Mouse (Mus musculus): Measurements from ENCODE around the gene Hoxd10. TPM values are rescaled to one million over a fixed set of nuclear protein-coding genes. Genes with fewer than 3 reads are reported as not detected.

Gene Hoxd10
- polyA plus RNA-seq, 1 experiment from 2014 or later, result not detected

DNA sequence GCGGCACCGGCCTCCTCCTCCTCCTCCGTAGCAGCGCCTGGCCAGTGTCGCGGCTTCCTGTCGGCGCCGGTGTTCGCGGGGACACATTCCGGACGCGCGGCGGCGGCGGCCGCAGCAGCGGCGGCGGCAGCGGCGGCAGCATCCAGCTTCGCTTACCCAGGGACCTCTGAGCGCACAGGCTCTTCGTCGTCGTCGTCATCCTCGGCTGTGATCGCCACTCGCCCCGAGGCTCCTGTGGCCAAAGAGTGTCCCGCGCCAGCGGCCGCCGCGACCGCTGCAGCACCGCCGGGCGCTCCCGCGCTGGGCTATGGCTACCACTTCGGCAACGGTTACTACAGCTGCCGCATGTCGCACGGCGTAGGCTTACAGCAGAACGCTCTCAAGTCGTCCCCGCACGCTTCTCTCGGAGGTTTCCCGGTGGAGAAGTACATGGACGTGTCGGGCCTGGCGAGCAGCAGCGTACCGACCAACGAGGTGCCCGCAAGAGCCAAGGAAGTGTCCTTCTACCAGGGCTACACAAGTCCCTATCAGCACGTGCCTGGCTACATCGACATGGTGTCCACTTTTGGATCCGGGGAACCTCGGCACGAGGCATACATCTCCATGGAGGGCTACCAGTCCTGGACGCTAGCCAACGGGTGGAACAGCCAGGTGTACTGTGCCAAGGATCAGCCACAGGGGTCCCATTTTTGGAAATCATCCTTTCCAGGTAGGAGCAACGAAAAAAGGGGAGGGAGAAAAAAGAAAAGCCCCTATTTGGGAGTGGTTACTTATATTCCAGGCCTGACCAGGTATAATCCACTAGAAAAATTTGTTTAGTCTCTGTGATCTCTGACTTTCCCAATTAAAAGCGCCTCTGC lies 23.1 kb upstream of the Hoxd10 start:
- Histone ChIP-seq H3K4me2 (replicated peaks; ENCODE audit: low read depth) (peak overlapping the region; percentile 52), H3K9ac (ENCODE audit: low read length) (no peak overlapping the region), H3K27ac (replicated peaks) (no peak overlapping the region), H3K4me1 (replicated peaks; ENCODE audit: control insufficient read depth, insufficient read depth) (no peaks in the 10 kb centered on the region), H3K36me3 (ENCODE audit: control insufficient read depth, insufficient read depth, low read length) (no peaks in the 10 kb centered on the region), H3K4me3 (ENCODE audit: low read depth, low read length) (peak overlapping the region; percentile 32), H3K27me3 (ENCODE audit: control insufficient read depth, insufficient read depth, low read length) (peaks cover 54% of the 10 kb centered on the region; the same call in 1 of the 2 replicates), H3K9me3 (ENCODE audit: control insufficient read depth, low read length) (no peaks in the 10 kb centered on the region)
- ATAC-seq (ENCODE audit: low FRiP score, low TSS enrichment), result 0 out of 2 replicates have a peak, but pooled peaks have one; percentile 29
- no peak for DNase-seq (ENCODE audit: low spot score)
- 1% methylated on average over 69 of the region's 74 CpGs for WGBS
- TF ChIP-seq EP300 (optimal IDR thresholded peaks at IDR 0.05) (no peak), CTCF (IDR thresholded peaks at IDR 0.05; ENCODE audit: low read depth) (no peak)

DNA sequence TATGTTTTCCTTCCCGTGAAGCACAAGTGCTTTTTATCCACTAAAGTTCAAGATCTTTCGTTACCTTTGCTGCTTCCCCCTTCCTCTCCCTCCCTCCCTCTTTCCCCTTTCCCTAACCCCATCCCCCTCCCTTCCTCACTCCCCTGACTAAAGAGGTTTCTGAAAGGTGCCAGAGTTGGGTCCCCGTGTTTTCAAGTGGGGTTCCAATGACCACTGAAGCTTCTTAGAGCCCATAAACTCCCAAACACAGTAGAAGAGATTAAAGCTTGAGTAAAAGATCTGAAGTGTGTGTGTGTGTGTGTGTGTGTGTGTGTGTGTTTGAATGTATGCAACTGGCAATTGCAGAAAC lies 22.5 kb upstream of the Hoxd10 start:
- Histone ChIP-seq H3K27ac (replicated peaks) (no peak overlapping the region), H3K27me3 (ENCODE audit: control insufficient read depth, insufficient read depth, low read length) (peaks cover 53% of the 10 kb centered on the region; the same call in 1 of the 2 replicates), H3K9me3 (ENCODE audit: control insufficient read depth, low read length) (no peaks in the 10 kb centered on the region), H3K9ac (ENCODE audit: low read length) (no peak overlapping the region), H3K4me3 (ENCODE audit: low read depth, low read length) (no peak overlapping the region), H3K4me2 (replicated peaks; ENCODE audit: low read depth) (no peak overlapping the region), H3K36me3 (ENCODE audit: control insufficient read depth, insufficient read depth, low read length) (no peaks in the 10 kb centered on the region), H3K4me1 (replicated peaks; ENCODE audit: control insufficient read depth, insufficient read depth) (no peaks in the 10 kb centered on the region)
- ATAC-seq (ENCODE audit: low FRiP score, low TSS enrichment) (no peak), DNase-seq (ENCODE audit: low spot score) (no peak)
- 3% methylated on average over 3 of the region's 3 CpGs for WGBS
- TF ChIP-seq CTCF (IDR thresholded peaks at IDR 0.05; ENCODE audit: low read depth) (no peak), EP300 (optimal IDR thresholded peaks at IDR 0.05) (no peak)

DNA sequence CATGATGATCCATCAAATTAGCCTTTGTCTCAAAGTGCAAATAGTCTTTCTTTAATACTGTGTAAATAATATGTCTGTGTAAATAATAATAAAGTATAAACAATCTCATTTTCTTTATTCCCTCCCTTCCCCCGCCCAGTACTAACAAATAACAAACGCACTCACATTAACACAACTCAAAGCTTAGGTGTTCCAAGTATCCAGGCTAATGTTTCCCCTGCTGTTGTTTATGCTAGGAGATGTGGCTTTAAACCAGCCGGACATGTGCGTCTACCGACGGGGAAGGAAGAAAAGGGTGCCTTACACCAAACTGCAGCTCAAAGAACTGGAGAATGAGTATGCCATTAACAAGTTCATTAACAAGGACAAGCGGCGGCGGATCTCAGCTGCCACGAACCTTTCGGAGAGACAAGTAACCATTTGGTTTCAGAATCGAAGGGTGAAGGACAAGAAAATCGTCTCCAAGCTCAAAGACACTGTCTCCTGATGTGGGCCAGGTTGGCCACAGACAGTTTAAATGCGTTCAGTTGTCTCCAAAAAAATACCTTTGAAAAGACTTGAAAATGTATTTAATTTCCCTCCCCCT lies 22.0 kb upstream of the Hoxd10 start:
- Histone ChIP-seq H3K36me3 (ENCODE audit: control insufficient read depth, insufficient read depth, low read length) (no peaks in the 10 kb centered on the region), H3K4me3 (ENCODE audit: low read depth, low read length) (no peak overlapping the region), H3K4me2 (replicated peaks; ENCODE audit: low read depth) (no peak overlapping the region), H3K9me3 (ENCODE audit: control insufficient read depth, low read length) (no peaks in the 10 kb centered on the region), H3K9ac (ENCODE audit: low read length) (no peak overlapping the region), H3K4me1 (replicated peaks; ENCODE audit: control insufficient read depth, insufficient read depth) (no peaks in the 10 kb centered on the region), H3K27ac (replicated peaks) (no peak overlapping the region), H3K27me3 (ENCODE audit: control insufficient read depth, insufficient read depth, low read length) (peaks cover 52% of the 10 kb centered on the region; the same call in 1 of the 2 replicates)
- no peak for ATAC-seq (ENCODE audit: low FRiP score, low TSS enrichment)
- DNase-seq (ENCODE audit: low spot score), result no peak
- 4% methylated on average over 14 of the region's 14 CpGs for WGBS
- TF ChIP-seq CTCF (IDR thresholded peaks at IDR 0.05; ENCODE audit: low read depth) (no peak), EP300 (optimal IDR thresholded peaks at IDR 0.05) (no peak)

DNA sequence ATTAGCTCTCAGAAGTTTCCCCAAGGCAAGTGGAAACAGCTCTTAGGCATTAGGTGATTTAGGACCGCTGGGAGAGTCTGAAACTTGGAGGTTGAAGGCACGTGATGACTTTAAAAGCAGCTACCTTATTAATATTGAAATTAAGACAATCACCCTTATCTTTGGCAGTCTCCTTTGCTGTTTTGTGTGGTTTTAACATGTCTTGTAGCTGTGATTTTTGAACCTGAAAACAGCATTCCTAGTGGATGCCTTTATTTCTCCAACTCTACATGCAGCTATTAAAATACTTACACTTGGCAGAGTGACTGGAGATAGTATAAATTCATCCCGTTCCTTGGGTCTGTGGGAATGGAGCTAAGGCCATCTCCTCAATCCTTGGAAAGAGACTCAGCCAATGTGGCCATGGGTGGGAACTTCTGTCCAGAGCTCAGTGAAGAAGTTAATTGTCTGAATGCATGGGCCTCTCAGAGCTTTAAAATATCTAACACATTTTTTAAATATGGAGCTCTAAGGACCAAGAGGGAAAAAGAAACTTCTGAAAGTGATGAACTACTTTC lies 21.0 kb upstream of the Hoxd10 start:
- Histone ChIP-seq H3K4me1 (replicated peaks; ENCODE audit: control insufficient read depth, insufficient read depth) (no peaks in the 10 kb centered on the region), H3K4me3 (ENCODE audit: low read depth, low read length) (no peak overlapping the region), H3K9me3 (ENCODE audit: control insufficient read depth, low read length) (no peaks in the 10 kb centered on the region), H3K27ac (replicated peaks) (no peak overlapping the region), H3K36me3 (ENCODE audit: control insufficient read depth, insufficient read depth, low read length) (no peaks in the 10 kb centered on the region), H3K9ac (ENCODE audit: low read length) (no peak overlapping the region), H3K4me2 (replicated peaks; ENCODE audit: low read depth) (no peak overlapping the region), H3K27me3 (ENCODE audit: control insufficient read depth, insufficient read depth, low read length) (peaks cover 50% of the 10 kb centered on the region; the same call in 1 of the 2 replicates)
- DNase-seq (ENCODE audit: low spot score) (no peak), ATAC-seq (ENCODE audit: low FRiP score, low TSS enrichment) (no peak)
- no peak for TF ChIP-seq CTCF (IDR thresholded peaks at IDR 0.05; ENCODE audit: low read depth)
- TF ChIP-seq EP300 (optimal IDR thresholded peaks at IDR 0.05), result no peak
- WGBS, result 7% methylated on average over 3 of the region's 3 CpGs

DNA sequence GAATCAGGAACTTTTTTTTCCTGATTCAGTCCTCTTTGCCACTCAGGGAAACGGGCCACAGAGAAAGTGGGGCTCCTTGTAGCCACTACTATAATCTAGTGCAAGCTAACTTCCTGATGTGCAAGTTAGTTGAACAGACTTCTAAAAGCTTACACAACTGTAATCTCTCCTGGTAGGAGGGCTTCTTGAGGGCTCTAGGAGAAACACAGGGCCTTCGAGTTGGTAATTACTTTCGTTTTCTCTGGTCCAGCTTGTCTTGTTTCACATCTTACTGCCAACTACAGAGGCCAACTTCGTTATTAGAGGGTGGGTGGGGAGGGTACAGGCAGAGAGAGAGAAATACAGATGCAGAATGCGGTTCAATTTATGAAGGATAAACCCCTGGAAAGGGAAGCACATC lies 19.9 kb upstream of the Hoxd10 start:
- DNase-seq (ENCODE audit: low spot score) (no peak), ATAC-seq (ENCODE audit: low FRiP score, low TSS enrichment) (no peak)
- Histone ChIP-seq H3K4me2 (replicated peaks; ENCODE audit: low read depth) (no peak overlapping the region), H3K4me1 (replicated peaks; ENCODE audit: control insufficient read depth, insufficient read depth) (no peaks in the 10 kb centered on the region), H3K4me3 (ENCODE audit: low read depth, low read length) (no peak overlapping the region), H3K9me3 (ENCODE audit: control insufficient read depth, low read length) (no peaks in the 10 kb centered on the region), H3K27me3 (ENCODE audit: control insufficient read depth, insufficient read depth, low read length) (peaks cover 44% of the 10 kb centered on the region; the same call in 1 of the 2 replicates), H3K36me3 (ENCODE audit: control insufficient read depth, insufficient read depth, low read length) (no peaks in the 10 kb centered on the region), H3K27ac (replicated peaks) (no peak overlapping the region), H3K9ac (ENCODE audit: low read length) (no peak overlapping the region)
- TF ChIP-seq CTCF (IDR thresholded peaks at IDR 0.05; ENCODE audit: low read depth) (no peak), EP300 (optimal IDR thresholded peaks at IDR 0.05) (no peak)
- 21% methylated on average over 5 of the region's 5 CpGs for WGBS
